Mouse (Mus musculus) intestine, embryonic 14.5 days (tissue): ENCODE measurements around the gene Irf3. TPM values are rescaled to one million over a fixed set of nuclear protein-coding genes. Genes with fewer than 3 reads are reported as not detected.

Source experiments
- ATAC-seq: fragments of 200-750 bp; cut with Nextera tagmentation; replicated peaks from 2 replicates; pipeline ENCODE4 v1.8.0; 2017; ENCODE audit warnings: low read depth, moderate number of reproducible peaks, moderate TSS enrichment, moderate library complexity; ENCODE audit not compliant: low FRiP score, low TSS enrichment
- DNase-seq: peaks from one replicate; pipeline ENCODE4 v3.0.0-alpha.2; 2018; ENCODE audit warnings: low spot score
- H3K27ac ChIP-seq: fragments of 300-500 bp; sonication (generic); 2 replicates; pipeline ENCODE4 v1.5.1; 2014; ENCODE audit warnings: low read depth, mild to moderate bottlenecking, control low read depth
- H3K27me3 ChIP-seq: fragments of 300-500 bp; sonication (generic); replicated peaks from 2 replicates; pipeline ENCODE4 v1.6.1; 2014; ENCODE audit warnings: low read length, control low read depth; ENCODE audit not compliant: control insufficient read depth, insufficient read depth
- H3K36me3 ChIP-seq: fragments of 300-500 bp; sonication (generic); 2 replicates; pipeline ENCODE4 v1.6.1; 2014; ENCODE audit warnings: low read length, control low read depth; ENCODE audit not compliant: control insufficient read depth, insufficient read depth
- H3K4me1 ChIP-seq: fragments of 300-500 bp; sonication (generic); replicated peaks from 2 replicates; pipeline ENCODE4 v1.6.1; 2014; ENCODE audit warnings: low read length, control low read depth, mixed read lengths; ENCODE audit not compliant: control insufficient read depth, insufficient read depth
- H3K4me2 ChIP-seq: fragments of 300-500 bp; sonication (generic); 2 replicates; pipeline ENCODE4 v1.6.1; 2014; ENCODE audit warnings: low read length
- H3K4me3 ChIP-seq: fragments of 300-500 bp; sonication (generic); 2 replicates; pipeline ENCODE4 v1.5.1; 2014; ENCODE audit warnings: low read depth, low read length, control low read depth, mixed read lengths
- H3K9ac ChIP-seq: fragments of 300-500 bp; sonication (generic); 2 replicates; pipeline ENCODE4 v1.6.1; 2014; ENCODE audit warnings: mild to moderate bottlenecking, low read length
- H3K9me3 ChIP-seq: fragments of 300-500 bp; sonication (generic); 2 replicates; pipeline ENCODE4 v1.6.1; 2016; ENCODE audit warnings: low read length, control low read depth; ENCODE audit not compliant: control insufficient read depth
- WGBS: fragments of 180-500 bp; shearing (Covaris S2); extraction: QIAGEN DNeasy Blood & Tissue Kit; methylation state at CpG from one replicate; pipeline ENCODE4 v1.1.7; 2014; 5-methylcytosine and 5-hydroxymethylcytosine counted together
- polyA plus RNA-seq: library from polyadenylated mRNA; unstranded; fragments of >200 nt; fragmentation: Nextera tagmentation; extraction: Ambion mirVana; gene quantifications from 2 replicates; pipeline ENCODE4 v1.2.1, GENCODE M21; 2014

Gene Irf3
- 84.3 and 91.7 TPM in 2 replicates for polyA plus RNA-seq

- Histone ChIP-seq H3K27me3 (no peaks in the 10 kb centered on the region), H3K27ac (peak within 1 kb of the TSS; percentile 86), H3K9ac (peak within 1 kb of the TSS; percentile 86), H3K4me1 (peaks cover 18% of the 10 kb centered on the region), H3K36me3 (peaks cover 63% of the 10 kb centered on the region), H3K9me3 (no peaks in the 10 kb centered on the region), H3K4me2 (peak within 1 kb of the TSS; percentile 96), H3K4me3 (peak within 1 kb of the TSS; percentile 84)
- under 1% methylated on average over 43 of the region's 43 CpGs for WGBS
- peak; percentile 89 for ATAC-seq
- peak; percentile 98 for DNase-seq
Measured at GRCm38 (mm10) chr7:44997231-44997939, at the start of gene Irf3. TSS of gene Irf3 (plus strand) at chr7:44997648.

- ATAC-seq (no peak), DNase-seq (no peak)
- no peaks in the 10 kb centered on the region for H3K36me3 ChIP-seq
- H3K4me2 ChIP-seq, result no peak overlapping the region
- no peak overlapping the region for H3K9ac ChIP-seq
- H3K4me3 ChIP-seq, result no peak overlapping the region
- no peaks in the 10 kb centered on the region for H3K9me3 ChIP-seq
- peaks cover 3% of the 10 kb centered on the region for H3K4me1 ChIP-seq
- 74% methylated on average over 6 of the region's 6 CpGs for WGBS
- no peak overlapping the region for H3K27ac ChIP-seq
- peaks cover 21% of the 10 kb centered on the region for H3K27me3 ChIP-seq
Measured at GRCm38 (mm10) chr7:44949922-44950321, 47.5 kb upstream of the Irf3 start.

- peak; percentile 76 for DNase-seq
- peak overlapping the region; percentile 55 for H3K4me3 ChIP-seq
- peak overlapping the region; percentile 64; the same call in 1 of the 2 replicates for H3K27ac ChIP-seq
- peaks cover 21% of the 10 kb centered on the region for H3K27me3 ChIP-seq
- peaks cover 3% of the 10 kb centered on the region for H3K4me1 ChIP-seq
- peak overlapping the region; percentile 47 for H3K9ac ChIP-seq
- no peaks in the 10 kb centered on the region for H3K36me3 ChIP-seq
- H3K9me3 ChIP-seq, result no peaks in the 10 kb centered on the region
- ATAC-seq, result peak; percentile 77
- peak overlapping the region; percentile 96 for H3K4me2 ChIP-seq
- WGBS, result 1% methylated on average over 10 of the region's 10 CpGs
Measured at GRCm38 (mm10) chr7:44951960-44952359, 45.5 kb upstream of the Irf3 start.

GRCm38 (mm10) chr7:44952611-44953306 is 44.7 kb upstream of the Irf3 start:
- peak overlapping the region; percentile 96 for H3K4me2 ChIP-seq
- peak overlapping the region; percentile 64; the same call in 1 of the 2 replicates for H3K27ac ChIP-seq
- H3K9me3 ChIP-seq, result no peaks in the 10 kb centered on the region
- H3K27me3 ChIP-seq, result peaks cover 21% of the 10 kb centered on the region
- H3K4me3 ChIP-seq, result peak overlapping the region; percentile 55
- DNase-seq (peak; percentile 94), ATAC-seq (peak; percentile 87)
- peaks cover 3% of the 10 kb centered on the region for H3K4me1 ChIP-seq
- H3K36me3 ChIP-seq, result no peaks in the 10 kb centered on the region
- H3K9ac ChIP-seq, result peak overlapping the region; percentile 47
- WGBS, result 6% methylated on average over 24 of the region's 24 CpGs

- no peak overlapping the region for H3K4me2 ChIP-seq
- H3K4me1 ChIP-seq, result peaks cover 3% of the 10 kb centered on the region
- H3K36me3 ChIP-seq, result no peaks in the 10 kb centered on the region
- no peaks in the 10 kb centered on the region for H3K9me3 ChIP-seq
- no peak overlapping the region for H3K4me3 ChIP-seq
- H3K27me3 ChIP-seq, result peaks cover 21% of the 10 kb centered on the region
- ATAC-seq (no peak), DNase-seq (no peak)
- no peak overlapping the region for H3K27ac ChIP-seq
- H3K9ac ChIP-seq, result no peak overlapping the region
- WGBS, result 59% methylated on average over 14 of the region's 14 CpGs
Measured at GRCm38 (mm10) chr7:44953561-44953960, 43.9 kb upstream of the Irf3 start.

- WGBS, result 80% methylated on average over 12 of the region's 12 CpGs
- peaks cover 3% of the 10 kb centered on the region for H3K4me1 ChIP-seq
- H3K4me2 ChIP-seq, result no peak overlapping the region
- ATAC-seq, result no peak
- H3K9me3 ChIP-seq, result no peaks in the 10 kb centered on the region
- H3K4me3 ChIP-seq, result no peak overlapping the region
- no peak overlapping the region for H3K27ac ChIP-seq
- H3K9ac ChIP-seq, result no peak overlapping the region
- no peak for DNase-seq
- H3K27me3 ChIP-seq, result peaks cover 21% of the 10 kb centered on the region
- no peaks in the 10 kb centered on the region for H3K36me3 ChIP-seq
Measured at GRCm38 (mm10) chr7:44954091-44954885, 43.2 kb upstream of the Irf3 start.

GRCm38 (mm10) chr7:44955628-44956027 is 41.8 kb upstream of the Irf3 start:
- DNase-seq, result no peak
- Histone ChIP-seq H3K4me2 (no peak overlapping the region), H3K36me3 (peaks cover 1% of the 10 kb centered on the region; the same call in 1 of the 2 replicates), H3K9ac (no peak overlapping the region), H3K4me1 (peaks cover 3% of the 10 kb centered on the region), H3K4me3 (no peak overlapping the region), H3K27ac (no peak overlapping the region), H3K9me3 (no peaks in the 10 kb centered on the region), H3K27me3 (peaks cover 12% of the 10 kb centered on the region)
- ATAC-seq, result no peak
- WGBS, result 57% methylated on average over 5 of the region's 5 CpGs

GRCm38 (mm10) chr7:44956266-44956665 is 41.2 kb upstream of the Irf3 start:
- WGBS, result 60% methylated on average over 6 of the region's 6 CpGs
- ATAC-seq, result no peak

More at GRCm38 (mm10) chr7:44956266-44956665, 41.2 kb upstream of the Irf3 start:
- H3K9me3 ChIP-seq, result no peaks in the 10 kb centered on the region
- no peak overlapping the region for H3K4me2 ChIP-seq
- peaks cover 3% of the 10 kb centered on the region for H3K4me1 ChIP-seq
- peaks cover 6% of the 10 kb centered on the region for H3K27me3 ChIP-seq
- no peak for DNase-seq
- no peak overlapping the region for H3K27ac ChIP-seq
- H3K4me3 ChIP-seq, result no peak overlapping the region
- no peak overlapping the region for H3K9ac ChIP-seq
- H3K36me3 ChIP-seq, result peaks cover 7% of the 10 kb centered on the region; the same call in 1 of the 2 replicates
